Mouse (Mus musculus) thymus, adult 2 months (tissue): ENCODE results near the gene Tesk2.

ENCODE experiments used
- CTCF ChIP-seq: fragments of 200-500 bp; IDR thresholded peaks from 2 replicates; pipeline ENCODE4 v1.5.1; 2012; ENCODE audit warnings: mild to moderate bottlenecking, control low read depth, low read length, moderate library complexity, borderline replicate concordance; ENCODE audit not compliant: control insufficient read depth, poor library complexity, insufficient read depth; ENCODE audit errors: extremely low read depth
- POLR2A ChIP-seq: fragments of 200-500 bp; IDR thresholded peaks from 2 replicates; pipeline ENCODE4 v1.6.1; 2012; ENCODE audit warnings: mild to moderate bottlenecking, low read length, control low read depth, moderate library complexity; ENCODE audit not compliant: control insufficient read depth, poor library complexity, insufficient read depth; ENCODE audit errors: extremely low read depth

DNA sequence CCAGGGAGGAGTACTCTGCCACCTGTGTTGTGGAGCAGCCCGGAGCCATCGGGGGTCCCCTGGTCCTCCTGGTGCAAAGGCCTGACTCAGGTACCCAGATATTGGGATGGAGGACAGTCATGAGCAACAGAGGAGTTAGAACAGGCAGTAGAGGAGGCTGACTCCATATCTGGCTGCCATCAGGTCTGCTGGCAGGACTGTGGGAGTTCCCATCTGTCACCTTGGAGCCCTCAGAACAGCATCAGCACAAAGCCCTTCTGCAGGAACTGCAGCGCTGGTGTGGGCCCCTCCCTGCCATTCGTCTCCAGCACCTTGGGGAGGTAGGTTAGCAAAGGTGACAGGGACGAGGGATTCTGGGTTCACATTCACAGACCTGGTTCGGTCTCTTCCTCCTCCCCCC lies 96.7 kb downstream of the Tesk2 start:
- TF ChIP-seq POLR2A (no peak), CTCF (no peak)
